Mouse (Mus musculus) megakaryocyte, adult 5-6 weeks (primary cell): ENCODE results near the gene Acot8. TPM values are rescaled to one million over a fixed set of nuclear protein-coding genes. Genes with fewer than 3 reads are reported as not detected.
A peak's percentile ranks its signal among the peaks of the same experiment; 100 is the strongest.

Experiments
- ATAC-seq: 2 replicates; pipeline ENCODE4 v1.8.0; 2016; ENCODE audit warnings: mild to moderate bottlenecking, inconsistent platforms; ENCODE audit not compliant: poor library complexity, severe bottlenecking
- total RNA-seq, 2 experiments: library from RNA; stranded (forward) in 1 of 2; stranded (reverse) in 1 of 2; fragments of 153-499, 151-499 nt in 1 of 2; fragments of 221-1000, 200-1000 nt in 1 of 2; gene quantifications; 2 replicates each; pipeline versions ENCODE4 v1.2.3 to v1.2.4; 2015 to 2017

The Acot8 gene
- total RNA-seq, 2 experiments from 2014 or later = 20.4 to 28.8 TPM

DNA sequence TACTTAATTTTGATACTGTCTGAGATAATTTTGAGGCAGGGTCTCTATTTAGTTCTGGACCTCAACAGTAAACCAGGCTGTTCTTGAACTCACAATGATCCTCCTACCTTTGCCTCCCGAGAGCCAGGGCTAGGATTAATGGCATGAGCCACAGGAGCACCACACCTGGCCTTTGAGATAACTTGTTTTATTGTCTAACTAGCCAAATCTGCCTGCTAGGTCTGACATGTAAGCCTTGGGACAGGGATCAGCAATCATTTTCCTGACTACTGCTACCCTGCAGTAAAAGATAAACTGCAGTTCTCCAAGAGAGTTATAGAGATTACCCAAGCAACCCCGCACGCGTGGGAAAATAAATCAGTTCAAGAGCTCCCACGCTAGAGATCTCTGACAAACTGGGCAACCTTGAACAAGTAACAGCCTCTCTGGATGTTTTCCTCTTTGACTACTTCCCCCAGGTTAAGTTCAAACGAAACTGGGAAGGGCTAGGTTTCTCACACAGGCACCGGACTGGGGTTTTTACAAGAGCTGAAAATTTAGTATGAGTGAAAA is 19.7 kb downstream of the Acot8 start:
- no peak for ATAC-seq

- 0 out of 2 replicates have a peak, but pooled peaks have one; percentile 30 for ATAC-seq
Observed at GRCm38 (mm10) chr2:164783926-164784581, 20.6 kb downstream of the Acot8 start.

- no peak for ATAC-seq
Observed at GRCm38 (mm10) chr2:164781876-164782275, 22.8 kb downstream of the Acot8 start.

DNA sequence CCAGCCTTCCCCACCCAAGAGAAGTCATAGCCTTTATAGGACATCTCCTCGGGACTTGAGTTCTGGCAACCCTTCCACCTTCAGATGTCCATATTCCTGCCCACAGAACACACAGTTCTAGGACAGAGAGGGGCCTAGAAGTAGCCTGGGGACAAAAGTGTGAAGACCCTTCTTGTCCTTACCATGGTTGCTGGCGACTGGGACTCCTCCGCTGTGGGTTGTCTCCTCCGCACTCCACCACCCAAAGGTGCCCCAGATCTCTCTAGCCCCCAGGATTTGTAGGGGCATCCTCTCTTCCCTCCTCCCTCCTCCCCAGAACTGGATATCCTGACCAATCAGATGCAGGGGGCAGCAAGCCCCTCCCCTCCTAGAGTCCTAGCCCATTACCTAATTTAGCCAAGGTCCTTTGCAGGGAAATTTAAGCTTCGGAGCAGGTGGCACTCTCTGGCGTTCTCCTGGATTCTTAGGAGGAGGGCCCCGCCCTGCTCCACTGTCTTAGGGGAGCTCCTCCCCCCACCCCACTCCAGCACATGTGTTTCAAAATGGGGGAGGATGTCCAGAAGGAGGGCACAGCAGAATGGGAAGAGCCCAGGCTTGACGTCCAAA is 25.1 kb downstream of the Acot8 start, which contains the start of gene Tnnc2:
Tnnc2 (minus strand) TSS at position 487 of the 606 bp plus-strand sequence.
- no peak for ATAC-seq

DNA sequence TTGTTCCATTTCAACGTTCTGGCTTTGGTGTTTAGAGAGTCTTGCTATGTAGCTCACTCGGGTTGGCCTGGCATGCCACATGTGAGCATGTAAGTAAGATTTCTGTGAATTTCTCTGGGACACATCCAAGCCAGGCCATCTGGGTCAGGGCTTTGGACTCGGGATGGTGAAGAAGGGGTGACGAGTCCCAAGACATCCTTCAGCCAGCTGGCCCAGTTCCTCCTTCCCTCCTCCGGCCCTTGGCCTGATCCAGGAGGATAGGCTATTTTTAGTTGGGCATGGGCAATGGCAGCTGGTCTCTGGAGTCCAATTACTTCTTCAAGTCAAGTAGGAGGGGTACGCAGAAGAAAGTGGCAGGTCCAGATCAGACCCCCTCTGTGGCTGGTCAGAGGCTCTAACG is 25.9 kb downstream of the Acot8 start:
- ATAC-seq = no peak

DNA sequence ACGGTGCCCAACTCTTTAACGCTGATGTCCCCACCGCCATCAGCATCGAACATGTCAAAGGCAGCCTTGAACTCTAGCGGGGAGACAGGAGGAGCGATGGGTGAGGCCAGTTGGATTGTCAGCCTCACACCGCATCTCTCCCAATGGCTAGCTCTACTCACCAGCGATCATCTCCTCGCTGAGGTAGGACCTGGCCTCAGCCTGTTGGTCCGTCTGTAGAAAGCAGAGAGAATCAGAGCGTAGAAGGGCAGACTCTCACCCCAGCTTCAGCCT is 26.7 kb downstream of the Acot8 start:
- ATAC-seq = no peak

DNA sequence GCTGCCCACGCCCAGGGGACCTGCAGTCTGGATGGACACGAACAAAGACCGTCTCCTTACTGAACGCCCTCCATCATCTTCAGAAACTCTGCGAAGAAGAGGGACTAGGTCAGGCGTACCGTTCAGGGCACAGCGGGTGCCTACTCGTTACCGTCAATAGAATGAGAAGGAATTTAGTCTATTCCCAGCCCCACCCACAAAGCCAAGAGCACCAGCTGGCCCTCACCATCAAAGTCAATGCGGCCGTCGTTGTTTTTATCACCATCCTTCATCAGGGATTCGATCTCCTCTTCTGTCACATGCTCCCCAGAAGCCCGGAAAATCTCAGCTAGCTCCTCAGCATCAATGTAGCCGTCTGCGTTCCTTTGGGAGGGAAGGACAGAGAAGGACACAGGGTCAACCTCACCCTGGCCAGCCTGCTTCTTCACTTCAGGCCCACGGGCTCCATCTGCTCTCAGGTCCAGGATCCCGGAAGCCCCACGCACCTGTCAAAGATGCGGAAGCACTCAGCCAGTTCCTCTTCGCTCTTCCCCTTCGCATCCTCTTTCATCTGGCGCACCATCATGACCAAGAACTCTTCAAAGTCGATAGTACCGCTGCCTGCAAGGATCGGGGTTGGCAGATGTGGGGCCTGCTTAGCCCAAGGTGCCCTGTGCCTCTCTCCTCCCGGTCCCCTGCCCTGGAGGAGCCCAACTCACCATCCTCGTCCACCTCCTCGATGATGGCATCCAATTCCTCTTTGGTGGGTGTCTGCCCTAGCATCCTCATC is 27.3 kb downstream of the Acot8 start:
- no peak for ATAC-seq

- ATAC-seq = no peak
Observed at GRCm38 (mm10) chr2:164776801-164777200, 27.9 kb downstream of the Acot8 start.

GRCm38 (mm10) chr2:164776130-164776529 is 28.6 kb downstream of the Acot8 start:
- ATAC-seq = no peak

- ATAC-seq = no peak
Observed at GRCm38 (mm10) chr2:164773989-164774364, 30.7 kb downstream of the Acot8 start.

DNA sequence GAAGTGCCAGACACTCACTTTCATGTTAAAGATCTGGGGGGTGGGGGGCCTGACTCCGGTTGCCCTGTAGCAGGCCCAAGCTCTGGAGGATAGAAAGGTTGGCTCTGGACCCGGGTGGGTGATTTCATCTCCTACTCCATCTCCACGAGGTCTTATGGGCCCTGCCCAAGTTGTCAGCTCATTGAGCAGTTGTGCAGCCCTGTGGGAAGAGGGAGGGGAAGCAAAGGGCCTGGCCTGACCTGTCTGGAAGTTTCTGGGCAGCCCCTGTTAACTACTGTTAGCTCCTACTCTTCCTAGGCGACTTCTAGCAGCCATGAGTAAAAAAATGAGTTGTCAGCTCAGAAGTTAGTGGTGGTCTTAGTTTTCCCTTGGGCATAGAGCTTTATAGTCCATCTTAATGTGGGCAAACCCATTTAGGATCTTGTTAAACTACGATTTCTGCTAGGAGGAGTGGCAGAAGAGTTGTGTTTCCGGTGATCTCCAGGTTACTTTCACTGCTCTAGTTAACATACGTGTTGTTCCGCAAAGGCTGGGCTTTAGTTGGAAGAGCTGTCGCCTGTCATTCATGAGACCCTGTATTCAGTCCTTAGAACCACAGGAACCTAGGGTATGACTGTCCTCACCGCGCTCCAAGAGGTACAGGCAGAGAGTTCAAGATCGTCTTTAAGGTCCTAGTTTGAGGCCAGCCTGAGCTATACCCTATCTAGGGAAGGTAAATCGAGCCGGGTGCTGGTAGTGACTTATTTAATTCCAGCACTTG is 31.3 kb downstream of the Acot8 start:
- no peak for ATAC-seq

- no peak for ATAC-seq
Observed at GRCm38 (mm10) chr2:164771123-164771522, 33.6 kb downstream of the Acot8 start.

DNA sequence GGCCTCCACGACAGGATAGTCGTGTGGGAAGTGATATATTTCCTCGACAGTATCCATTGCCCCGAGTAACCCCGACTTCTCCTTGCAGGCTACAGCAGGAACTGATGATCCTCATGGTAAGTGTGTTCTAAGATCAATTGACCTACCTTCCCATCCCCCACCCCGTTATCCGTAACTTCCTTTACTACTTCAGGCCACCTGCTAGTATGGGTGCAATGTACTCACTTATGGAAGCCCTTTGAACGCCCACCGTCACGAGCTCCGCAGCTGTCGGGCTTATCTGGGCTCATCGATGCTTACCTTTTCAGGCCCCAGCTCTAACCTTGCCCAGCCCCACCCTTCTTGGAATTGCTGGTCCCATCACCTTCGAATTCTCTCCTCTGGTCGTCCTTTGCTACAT is 34.4 kb downstream of the Acot8 start:
- ATAC-seq = 0 out of 2 replicates have a peak, but pooled peaks have one; percentile 1

DNA sequence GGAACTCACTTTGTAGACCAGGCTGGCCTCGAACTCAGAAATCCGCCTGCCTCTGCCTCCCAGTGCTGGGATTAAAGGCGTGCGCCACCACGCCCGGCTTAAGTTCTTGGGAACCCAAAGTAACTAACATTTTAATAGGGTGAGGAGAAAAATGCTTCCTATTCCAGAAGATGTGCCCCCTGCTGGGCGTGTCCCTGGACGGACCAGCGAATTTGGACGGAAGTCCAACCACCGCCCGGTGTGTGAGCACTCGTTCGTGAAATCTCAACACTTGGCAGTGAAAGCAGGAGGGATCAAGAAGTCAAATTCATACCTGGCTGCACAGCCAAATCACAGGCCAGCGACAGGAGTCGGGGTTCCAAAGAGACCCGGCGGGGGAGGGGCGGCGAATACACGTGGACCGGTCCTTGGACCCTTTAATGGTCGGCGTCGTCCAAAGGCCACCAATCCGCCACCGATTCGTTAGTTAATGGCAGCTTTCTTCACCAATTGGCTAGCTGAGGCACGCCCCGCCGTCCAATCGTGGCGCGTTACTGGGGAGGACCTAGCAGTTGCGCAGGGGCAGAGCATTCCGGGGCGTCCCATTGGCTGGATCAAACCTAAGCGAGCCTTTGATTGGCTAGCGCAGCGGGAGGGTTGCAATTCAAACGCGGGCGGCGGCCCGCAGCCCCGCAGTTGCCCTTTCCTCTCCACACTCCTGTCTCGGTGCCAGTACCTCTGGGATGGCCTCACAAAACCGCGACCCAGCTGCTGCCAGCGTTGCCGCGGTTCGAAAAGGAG is 35.2 kb downstream of the Acot8 start, which contains the start of gene Ube2c:
Ube2c (plus strand) TSS at position 641 of the 780 bp plus-strand sequence.
- peak; percentile 99 for ATAC-seq

DNA sequence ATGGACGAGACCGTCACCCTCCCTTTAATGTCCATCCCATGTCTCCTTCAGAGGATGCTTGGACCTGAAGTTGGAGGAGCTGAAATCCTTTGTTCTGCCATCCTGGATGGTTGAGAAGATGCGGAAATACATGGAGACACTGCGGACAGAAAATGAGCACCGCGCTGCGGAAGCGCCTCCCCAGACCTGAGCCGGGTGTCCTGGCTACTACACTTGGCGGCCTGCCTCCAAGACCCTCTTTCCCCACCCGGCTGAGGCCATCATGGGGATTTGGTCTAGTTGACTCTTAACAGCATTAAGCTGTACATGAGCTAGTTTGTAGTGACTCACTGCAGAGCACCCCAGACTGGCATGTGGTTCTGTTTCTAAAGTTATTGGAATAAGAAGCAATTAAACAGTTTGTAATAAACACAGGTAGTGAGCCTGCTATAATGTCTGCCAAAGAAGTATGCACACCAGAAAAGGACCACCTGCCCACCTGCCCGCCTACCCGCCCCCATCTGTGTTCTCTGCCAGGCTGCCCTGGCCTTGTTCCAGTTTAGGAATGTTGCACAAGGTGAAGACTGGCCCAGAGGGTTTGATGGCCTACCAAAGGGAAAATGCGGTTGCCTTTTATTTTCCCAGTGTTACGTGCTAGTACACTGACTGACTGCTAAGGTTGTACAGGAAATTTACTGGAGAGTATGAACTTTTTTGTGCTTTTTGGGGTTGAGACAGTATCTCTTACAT is 36.7 kb downstream of the Acot8 start:
- ATAC-seq = no peak

DNA sequence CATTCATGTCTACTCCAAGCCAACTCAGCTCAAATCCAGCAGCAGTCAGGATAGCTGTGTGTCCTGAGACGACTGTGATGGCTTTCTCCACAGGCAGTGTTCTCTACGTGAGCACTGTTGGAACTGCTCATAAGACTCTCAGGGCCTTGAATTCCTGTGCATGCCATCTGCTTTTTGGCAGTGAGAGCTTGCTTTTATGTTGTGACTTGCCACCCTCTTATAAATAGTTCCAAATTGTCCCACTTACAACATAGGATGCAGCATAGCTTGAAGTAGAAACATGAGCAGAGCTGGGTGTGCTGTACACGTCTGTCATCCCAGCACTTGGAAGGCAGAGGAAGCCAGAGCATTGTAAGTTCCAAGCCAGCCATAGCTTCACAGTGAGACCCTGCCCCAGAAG is 38.8 kb downstream of the Acot8 start:
- no peak for ATAC-seq

DNA sequence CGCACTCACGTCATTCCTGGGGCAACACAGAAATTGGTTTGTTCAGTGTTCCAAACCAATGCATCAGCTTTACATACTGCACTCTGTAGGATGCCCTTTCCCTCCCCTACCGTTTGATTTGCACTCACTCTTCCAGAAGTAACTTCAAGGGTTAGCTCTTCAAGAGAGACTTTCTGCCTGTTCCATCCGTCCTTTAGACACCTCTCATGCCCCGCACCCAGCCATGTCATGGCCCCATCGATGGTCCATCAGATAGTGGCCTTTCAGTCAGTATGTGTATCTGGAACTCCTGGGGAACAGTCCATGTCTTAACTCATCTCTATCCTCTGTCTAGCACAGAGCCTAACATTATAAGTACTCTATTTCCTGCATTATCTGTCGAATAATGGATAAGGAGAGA is 42.1 kb downstream of the Acot8 start:
- no peak for ATAC-seq

DNA sequence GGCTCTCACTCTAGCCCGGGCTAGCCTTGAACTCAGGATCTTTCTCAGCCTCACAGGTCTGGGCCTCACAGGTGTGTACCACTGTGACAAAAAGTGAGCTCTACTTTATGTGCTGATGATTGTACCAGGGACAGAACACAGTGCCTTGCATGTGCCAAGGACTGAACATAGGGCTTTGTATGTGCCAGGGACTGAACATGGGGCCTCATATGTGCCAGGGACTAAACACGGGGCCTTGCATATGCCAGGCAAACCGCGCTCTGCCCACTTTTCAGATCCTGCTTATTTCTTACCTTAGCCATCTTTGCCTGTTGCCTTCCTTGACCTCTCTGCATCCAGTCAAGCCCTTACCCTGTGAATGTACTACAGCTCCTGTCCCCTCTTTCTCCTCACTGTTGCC is 42.7 kb downstream of the Acot8 start:
- ATAC-seq = no peak

- peak; percentile 42; the same call in 1 of the 2 replicates for ATAC-seq
Observed at GRCm38 (mm10) chr2:164761502-164761901, 43.2 kb downstream of the Acot8 start.
